Mouse (Mus musculus) A20 (cell line): ENCODE data around the gene Olfr199.
"Not testable (repeated sequence)": the region's sequence is repeated elsewhere in the genome, so short reads cannot be mapped to it uniquely, and the experiment has no call there.

Experiments used
- DNase-seq: peaks from one replicate; pipeline ENCODE4 v3.0.0-alpha.2; 2011; ENCODE audit warnings: low read depth, low spot score

Gene Olfr199

GRCm38 (mm10) chr16:59219667-59220066, at the start of gene Olfr199:
Olfr199 (minus strand) TSS chr16:59219767.
- not testable (repeated sequence) for DNase-seq

GRCm38 (mm10) chr16:59269097-59269496, 49.5 kb upstream of the Olfr199 start:
- not testable (repeated sequence) for DNase-seq

GRCm38 (mm10) chr16:59249684-59250083, 30.1 kb upstream of the Olfr199 start:
- no peak for DNase-seq

GRCm38 (mm10) chr16:59217861-59218260, 1.7 kb downstream of the Olfr199 start:
- not testable (repeated sequence) for DNase-seq

- DNase-seq = not testable (repeated sequence)
These were observed 16.1 kb downstream of the Olfr199 start, which contains the start of gene Olfr198 for GRCm38 (mm10) chr16:59203433-59203832. Olfr198 (minus strand) TSS chr16:59203533.

- no peak for DNase-seq
These were observed 49.2 kb downstream of the Olfr199 start, which contains the start of gene Olfr196 for GRCm38 (mm10) chr16:59170354-59170753. Olfr196 (minus strand) TSS chr16:59170454.
